Mouse (Mus musculus): Measurements from ENCODE around the gene Mrpl53.

GRCm38 (mm10) chr6:83103130-83103650, 5.7 kb upstream of the Mrpl53 start:
- no peak for TF ChIP-seq CTCF (conservative IDR thresholded peaks at IDR 0.05; ENCODE audit: insufficient read depth, insufficient read length, low read depth, low read length)
- no peak for TF ChIP-seq POLR2A (IDR thresholded peaks at IDR 0.05; ENCODE audit: low read depth, low read length)

Data from kidney, adult 2 months (tissue).